ENCODE assay signal across 8 mouse cellular contexts in the genomic region with DNA sequence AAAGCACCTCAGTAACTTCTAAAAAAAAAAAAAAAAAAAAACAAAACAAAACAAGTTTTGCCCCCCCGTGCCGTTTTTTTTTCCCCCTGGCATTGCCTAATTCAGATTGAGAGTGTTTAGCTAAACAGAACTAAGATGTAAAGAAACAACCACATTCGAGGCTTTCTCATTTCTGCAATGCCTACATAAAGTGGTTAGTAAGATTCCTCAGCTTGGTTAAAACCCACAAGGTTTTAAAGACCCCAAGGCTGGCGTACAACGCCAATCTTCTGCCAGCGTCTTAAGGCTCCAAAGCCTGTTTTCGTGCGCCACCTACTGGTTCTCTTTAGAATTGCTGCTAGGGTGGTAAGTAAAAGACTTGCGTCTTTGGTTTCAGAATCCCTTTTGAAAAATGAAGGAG. TPM values are rescaled to one million over a fixed set of nuclear protein-coding genes. Genes with fewer than 3 reads are reported as not detected.
DNase-seq lines count a peak whose midpoint lies in the region; ATAC-seq and TF ChIP-seq lines count a peak whose summit lies in the region.

No protein-coding gene starts in this region.

- no peaks in the 10 kb centered on the region for H3K27me3 ChIP-seq in G1E (ENCODE audit: insufficient read depth, low read length)
- H3K27me3 ChIP-seq in heart, embryonic 12.5 days (replicated peaks), result no peaks in the 10 kb centered on the region
- H3K27me3 ChIP-seq in liver, postnatal 0 days (ENCODE audit: insufficient read depth, low read length), result no peaks in the 10 kb centered on the region

- TF ChIP-seq CTCF in G1E (IDR thresholded peaks at IDR 0.05; ENCODE audit: low read depth, low read length), result peak; percentile 84
- peak; percentile 40; the same call in 1 of the 2 replicates for TF ChIP-seq CTCF in embryonic fibroblast, embryonic 13.5 days (IDR thresholded peaks at IDR 0.05; ENCODE audit: borderline replicate concordance, insufficient read depth, low read length)
- peak; percentile 98 for TF ChIP-seq CTCF in liver, postnatal 0 days (IDR thresholded peaks at IDR 0.05; ENCODE audit: low read depth)

- no peak overlapping the region for H3K9ac ChIP-seq in heart, embryonic 12.5 days
- H3K9ac ChIP-seq in liver, postnatal 0 days (replicated peaks), result peak overlapping the region; percentile 93

- H3K4me2 ChIP-seq in heart, embryonic 12.5 days, result peak overlapping the region; percentile 30
- peak overlapping the region; percentile 83 for H3K4me2 ChIP-seq in liver, postnatal 0 days (ENCODE audit: low read depth, low read length)

- H3K9me3 ChIP-seq in G1E (replicated peaks), result no peaks in the 10 kb centered on the region
- no peaks in the 10 kb centered on the region for H3K9me3 ChIP-seq in heart, embryonic 12.5 days (replicated peaks)
- H3K9me3 ChIP-seq in liver, postnatal 0 days (ENCODE audit: low read length), result no peaks in the 10 kb centered on the region

- ATAC-seq in G1E (ENCODE audit: extremely low read depth, insufficient number of reproducible peaks, low FRiP score, poor library complexity, severe bottlenecking), result no peak
- ATAC-seq in heart, embryonic 12.5 days (ENCODE audit: insufficient number of reproducible peaks, low FRiP score), result no peak
- no peak for ATAC-seq in liver, postnatal 0 days

- no peak for TF ChIP-seq POLR2A in embryonic fibroblast, embryonic 13.5 days (IDR thresholded peaks at IDR 0.05; ENCODE audit: low read depth, low read length)

- H3K36me3 ChIP-seq in G1E (replicated peaks), result peaks cover 69% of the 10 kb centered on the region
- peaks cover 38% of the 10 kb centered on the region for H3K36me3 ChIP-seq in heart, embryonic 12.5 days
- H3K36me3 ChIP-seq in liver, postnatal 0 days (replicated peaks; ENCODE audit: insufficient read depth, low read length), result peaks cover 54% of the 10 kb centered on the region

- peaks cover 78% of the 10 kb centered on the region for H3K4me1 ChIP-seq in G1E (ENCODE audit: insufficient read depth, low read depth, low read length)
- H3K4me1 ChIP-seq in embryonic fibroblast, embryonic 13.5 days (ENCODE audit: control insufficient read depth, insufficient read depth, low read length), result peaks cover 36% of the 10 kb centered on the region
- H3K4me1 ChIP-seq in heart, embryonic 12.5 days (replicated peaks), result peaks cover 82% of the 10 kb centered on the region
- peaks cover 60% of the 10 kb centered on the region for H3K4me1 ChIP-seq in liver, postnatal 0 days (ENCODE audit: insufficient read depth)

- DNase-seq in G1E (ENCODE audit: low spot score), result peak; percentile 52
- peak; percentile 44 to 72 for DNase-seq in adrenal gland, postnatal 4 days (ENCODE audit: low spot score in 2 of 2)
- DNase-seq in kidney, postnatal 36 days, result peak; percentile 88 to 92
- peak; percentile 87 for DNase-seq in liver, postnatal 0 days
- DNase-seq in retina, postnatal 7 days (ENCODE audit: low read depth, low spot score), result peak; percentile 84
- DNase-seq in thymus, postnatal 4 days, result peak; percentile 92

- TF ChIP-seq EP300 in liver, postnatal 0 days (IDR thresholded peaks at IDR 0.05; ENCODE audit: low read depth), result peak; percentile 56; the same call in 1 of the 2 replicates

- H3K27ac ChIP-seq in embryonic fibroblast, embryonic 13.5 days (ENCODE audit: insufficient read depth, low read length), result no peak overlapping the region
- no peak overlapping the region for H3K27ac ChIP-seq in heart, embryonic 12.5 days (ENCODE audit: poor library complexity, severe bottlenecking)
- peak overlapping the region; percentile 99 for H3K27ac ChIP-seq in liver, postnatal 0 days (ENCODE audit: low read depth)

- 9% methylated on average over 9 of the region's 9 CpGs for WGBS in heart, embryonic 12.5 days
- 5% methylated on average over 9 of the region's 9 CpGs for WGBS in liver, postnatal 0 days (ENCODE audit: insufficient replicate concordance)

- H3K4me3 ChIP-seq in G1E (ENCODE audit: low read depth, low read length), result no peak overlapping the region; the same call in 1 of the 2 replicates
- H3K4me3 ChIP-seq in embryonic fibroblast, embryonic 13.5 days (ENCODE audit: insufficient read depth, low read length), result no peak overlapping the region
- H3K4me3 ChIP-seq in heart, embryonic 12.5 days, result no peak overlapping the region
- H3K4me3 ChIP-seq in liver, postnatal 0 days (ENCODE audit: low read depth, low read length), result peak overlapping the region; percentile 64

RNA-seq across cellular contexts. Expression of gene Klf3, which starts 10.2 kb away (rescaled TPM):
- 92.6 and 147 TPM in 2 replicates for total RNA-seq in G1E (2014; fragmentation: Nextera tagmentation)
- total RNA-seq in G1E (2017), result 20.1 and 21.1 TPM in 2 replicates
- polyA plus RNA-seq in G1E (2012), result 170 and 238 TPM in 2 replicates
- total RNA-seq in adrenal gland, postnatal 4 days (2021), result 10 to 100 TPM; 87.3 to 91.7 TPM
- 105 and 107 TPM in 2 replicates for polyA plus RNA-seq in embryonic fibroblast, embryonic 13.5 days (2011; ENCODE audit: insufficient read length, low read depth, missing spikeins)
- 66.9 and 69.7 TPM in 2 replicates for polyA plus RNA-seq in heart, embryonic 12.5 days (2016; fragmentation: Nextera tagmentation; extraction: Ambion mirVana)
- polyA plus RNA-seq in liver, postnatal 0 days (2015; fragmentation: Nextera tagmentation; extraction: Ambion mirVana), result 63.5 and 65.7 TPM in 2 replicates

Comparison
In these comparisons a context has a peak if more than half of its experiments do, and no peak if none do; other contexts are left out.
1. CTCF ChIP-seq: peak in every context shown above with its lines; median percentile 98 in liver, postnatal 0 days; 84 in G1E; 40 in embryonic fibroblast, embryonic 13.5 days.